Mouse (Mus musculus) testis, adult 2 months (tissue): ENCODE results near the gene Haus7.

Experiments used
- CTCF ChIP-seq: fragments of 200-500 bp; IDR thresholded peaks from 2 replicates; pipeline ENCODE4 v1.5.1; 2012; ENCODE audit warnings: low read depth, mild to moderate bottlenecking, inconsistent platforms, low read length, moderate library complexity; ENCODE audit not compliant: control insufficient read depth, insufficient read depth, insufficient replicate concordance
- POLR2A ChIP-seq: fragments of 200-500 bp; IDR thresholded peaks from 2 replicates; pipeline ENCODE4 v1.6.1; 2012; ENCODE audit warnings: low read depth, mild to moderate bottlenecking, inconsistent platforms, low read length, moderate library complexity; ENCODE audit not compliant: control insufficient read depth

- no peak for TF ChIP-seq CTCF
- TF ChIP-seq POLR2A, result no peak
Measured at GRCm38 (mm10) chrX:73496746-73497145, 37.9 kb upstream of the Haus7 start.
